Mouse (Mus musculus): ENCODE measurements around the gene Plekhb1. TPM values are rescaled to one million over a fixed set of nuclear protein-coding genes. Genes with fewer than 3 reads are reported as not detected.

Plekhb1 gene
- 8.8 TPM for polyA plus RNA-seq (2014; fragmentation: Illumina TruSeq; extraction: RNeasy Lipid Tissue Mini Kit (QIAGEN cat#74804); ENCODE audit: low read depth, low replicate concordance)

DNA sequence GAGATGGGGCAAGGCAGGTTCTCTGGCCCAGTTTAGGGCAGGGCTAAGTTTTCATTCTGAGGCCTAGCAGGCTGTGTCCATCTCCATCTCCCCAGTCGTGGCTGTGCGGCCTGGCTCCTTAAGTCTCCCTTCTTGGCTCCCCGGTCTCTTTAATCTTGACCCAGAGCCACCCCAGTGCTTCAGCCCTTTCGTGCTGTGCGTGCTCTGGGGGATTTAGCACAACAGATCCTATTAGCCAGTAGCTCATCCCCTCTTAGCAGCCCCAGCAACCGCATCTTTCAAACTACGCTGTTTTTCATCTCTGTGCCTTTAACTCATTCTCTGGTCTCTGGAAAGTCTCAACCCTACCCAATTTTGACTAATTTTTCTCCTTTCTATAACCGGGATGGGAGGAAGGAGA, at the start of gene Plekhb1:
Gene Plekhb1, minus strand, starts transcription at position 184 of the 400 bp plus-strand sequence.

DNA sequence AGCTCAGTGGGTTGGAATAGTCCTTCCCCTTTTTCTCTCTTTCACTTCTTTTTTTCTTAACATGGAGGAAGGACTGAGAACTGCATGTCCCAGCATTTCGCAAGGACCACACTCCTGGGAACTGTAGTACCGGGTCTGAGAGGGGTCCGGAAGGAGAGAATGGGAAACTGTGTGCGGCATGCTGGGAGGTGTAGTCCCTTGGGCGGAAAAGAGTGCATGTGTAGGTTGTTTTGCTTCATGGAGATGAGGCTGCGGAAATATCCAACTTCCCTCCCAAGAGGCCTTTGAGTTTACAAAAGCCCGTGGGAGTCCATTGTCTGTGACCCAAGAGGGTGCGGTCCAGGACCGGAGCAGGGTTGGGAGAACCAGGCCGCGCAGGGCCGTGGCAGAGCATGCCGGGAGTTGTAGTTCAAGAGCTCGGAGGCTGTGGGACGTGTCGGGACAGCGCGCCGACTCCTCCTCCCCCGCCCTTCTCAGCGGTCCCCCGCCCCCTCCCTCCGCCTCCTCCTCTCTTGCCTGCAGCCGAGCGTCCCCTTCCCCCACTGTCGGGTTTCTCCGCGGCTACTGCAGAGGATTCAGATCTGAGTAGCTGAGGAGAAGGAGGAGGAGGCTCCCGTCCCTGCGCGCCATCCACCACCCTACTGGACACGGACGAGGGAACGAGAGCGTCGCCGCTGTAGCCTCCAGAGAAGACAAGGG, 44.1 kb upstream of the Plekhb1 start, which contains the start of gene Fam168a:
Gene Fam168a, plus strand, starts transcription at position 493 of the 699 bp plus-strand sequence.

GRCm38 (mm10) chr7:100608130-100608741, 54.0 kb downstream of the Plekhb1 start, which contains the start of gene Mrpl48:
Gene Mrpl48, minus strand, starts transcription at chr7:100608301.

DNA sequence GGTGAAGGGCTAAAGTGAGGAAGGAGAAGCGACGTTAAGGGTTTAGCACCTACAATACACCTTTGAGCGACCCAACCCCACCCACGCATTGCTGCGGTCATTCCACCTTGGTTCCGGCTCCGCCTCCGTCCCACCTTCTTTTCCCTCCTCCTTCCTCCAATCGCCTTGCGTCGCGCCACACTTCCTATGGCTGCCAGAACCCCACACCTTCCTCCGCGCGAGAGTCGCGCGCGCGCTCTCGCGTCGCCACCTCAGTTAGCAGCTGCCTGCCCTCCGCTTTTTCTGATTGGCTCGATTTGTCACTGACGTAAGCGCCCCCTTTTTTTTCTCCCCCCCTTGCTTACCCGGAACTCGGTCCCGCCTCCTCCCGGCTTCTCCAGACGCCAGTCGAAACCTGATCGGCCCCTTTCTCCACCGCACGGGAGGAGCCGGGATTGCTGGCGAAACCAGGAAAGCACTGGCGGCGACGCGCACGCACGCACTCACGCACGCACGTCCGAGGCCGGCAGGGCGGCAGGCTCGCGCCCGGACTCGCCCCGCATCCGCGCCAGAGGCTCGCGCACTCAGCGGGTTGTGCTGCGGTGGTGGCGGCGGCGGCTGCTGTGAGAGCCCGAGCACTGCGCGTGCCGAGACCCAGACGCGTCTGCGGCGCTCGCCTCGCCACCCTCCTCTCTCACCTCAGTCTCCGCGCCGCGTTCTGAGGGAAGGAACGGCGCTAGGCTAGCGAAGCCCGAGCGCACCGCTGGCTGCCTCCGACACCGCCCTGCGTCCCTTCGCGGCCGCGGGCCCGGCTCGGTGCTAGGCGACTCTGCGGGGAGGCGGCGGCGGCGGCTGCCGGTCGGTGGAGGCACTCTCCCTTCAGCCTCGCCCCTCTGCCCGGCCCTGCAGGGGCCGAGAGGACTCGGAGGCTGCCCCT, 54.7 kb downstream of the Plekhb1 start, which contains the start of gene Rab6a:
Gene Rab6a, plus strand, starts transcription at position 197 of the 916 bp plus-strand sequence.

Other genes with a start within 250 kb of the Plekhb1 start
- 0.16 TPM for gene Ucp3, start 189.4 kb downstream of the Plekhb1 start, polyA plus RNA-seq (2014; fragmentation: Illumina TruSeq; extraction: RNeasy Lipid Tissue Mini Kit (QIAGEN cat#74804); ENCODE audit: low read depth, low replicate concordance)
- 20.9 TPM for gene Ucp2, start 169.1 kb downstream of the Plekhb1 start, polyA plus RNA-seq (2014; fragmentation: Illumina TruSeq; extraction: RNeasy Lipid Tissue Mini Kit (QIAGEN cat#74804); ENCODE audit: low read depth, low replicate concordance)
- gene Dnajb13, start 147.5 kb downstream of the Plekhb1 start, polyA plus RNA-seq (2014; fragmentation: Illumina TruSeq; extraction: RNeasy Lipid Tissue Mini Kit (QIAGEN cat#74804); ENCODE audit: low read depth, low replicate concordance) = not detected
- 33.6 TPM for gene Coa4, start 125.3 kb downstream of the Plekhb1 start, polyA plus RNA-seq (2014; fragmentation: Illumina TruSeq; extraction: RNeasy Lipid Tissue Mini Kit (QIAGEN cat#74804); ENCODE audit: low read depth, low replicate concordance)
- gene Rab6a, start 55.0 kb downstream of the Plekhb1 start, polyA plus RNA-seq (2014; fragmentation: Illumina TruSeq; extraction: RNeasy Lipid Tissue Mini Kit (QIAGEN cat#74804); ENCODE audit: low read depth, low replicate concordance) = 465 TPM
- 59.9 TPM for gene Mrpl48, start 54.1 kb downstream of the Plekhb1 start, polyA plus RNA-seq (2014; fragmentation: Illumina TruSeq; extraction: RNeasy Lipid Tissue Mini Kit (QIAGEN cat#74804); ENCODE audit: low read depth, low replicate concordance)
- 16.7 TPM for gene Fam168a, start 44.2 kb upstream of the Plekhb1 start, polyA plus RNA-seq (2014; fragmentation: Illumina TruSeq; extraction: RNeasy Lipid Tissue Mini Kit (QIAGEN cat#74804); ENCODE audit: low read depth, low replicate concordance)
- gene Relt, start 201.0 kb upstream of the Plekhb1 start, polyA plus RNA-seq (2014; fragmentation: Illumina TruSeq; extraction: RNeasy Lipid Tissue Mini Kit (QIAGEN cat#74804); ENCODE audit: low read depth, low replicate concordance) = not detected